Mouse (Mus musculus) brain, embryonic 14.5 days (tissue): ENCODE results near the gene Furin.

ENCODE experiments used
- CTCF ChIP-seq: fragments of 200-500 bp; IDR thresholded peaks from 2 replicates; pipeline ENCODE4 v1.5.1; 2012; ENCODE audit warnings: inconsistent platforms, mild to moderate bottlenecking, moderate library complexity, borderline replicate concordance; ENCODE audit not compliant: insufficient read depth, insufficient read length; ENCODE audit errors: extremely low read depth
- POLR2A ChIP-seq: fragments of 200-500 bp; IDR thresholded peaks from 2 replicates; pipeline ENCODE4 v1.6.1; 2012; ENCODE audit warnings: mild to moderate bottlenecking, inconsistent platforms, borderline replicate concordance; ENCODE audit not compliant: poor library complexity, insufficient read depth, insufficient read length, severe bottlenecking; ENCODE audit errors: extremely low read depth

GRCm38 (mm10) chr7:80372166-80372565 lies 33.1 kb downstream of the Furin start:
- TF ChIP-seq CTCF (no peak), POLR2A (no peak)
